Mouse (Mus musculus) lung, embryonic 15.5 days (tissue): ENCODE measurements around the gene Baiap2. TPM values are rescaled to one million over a fixed set of nuclear protein-coding genes. Genes with fewer than 3 reads are reported as not detected.
A peak's percentile ranks its signal among the peaks of the same experiment; 100 is the strongest.

ENCODE experiments used
- ATAC-seq: fragments of 200-750 bp; cut with Nextera tagmentation; 2 replicates; pipeline ENCODE4 v1.8.0; 2017; ENCODE audit warnings: moderate number of reproducible peaks, borderline replicate concordance; ENCODE audit not compliant: low FRiP score, low TSS enrichment; ENCODE audit errors: extremely low read depth
- H3K27ac ChIP-seq: fragments of 300-500 bp; sonication (generic); 2 replicates; pipeline ENCODE4 v1.5.1; 2015; ENCODE audit warnings: moderate library complexity, mild to moderate bottlenecking, inconsistent platforms
- H3K27me3 ChIP-seq: fragments of 300-500 bp; sonication (generic); 2 replicates; pipeline ENCODE4 v1.6.1; 2015; ENCODE audit warnings: inconsistent platforms
- H3K36me3 ChIP-seq: fragments of 300-500 bp; sonication (generic); 2 replicates; pipeline ENCODE4 v1.6.1; 2015; ENCODE audit warnings: inconsistent platforms
- H3K4me1 ChIP-seq: fragments of 300-500 bp; sonication (generic); 2 replicates; pipeline ENCODE4 v1.6.1; 2015; ENCODE audit warnings: inconsistent platforms
- H3K4me2 ChIP-seq: fragments of 300-500 bp; sonication (generic); 2 replicates; pipeline ENCODE4 v1.6.1; 2015; ENCODE audit warnings: inconsistent platforms, mild to moderate bottlenecking, moderate library complexity
- H3K4me3 ChIP-seq: fragments of 300-500 bp; sonication (generic); 2 replicates; pipeline ENCODE4 v1.5.1; 2015; ENCODE audit warnings: mild to moderate bottlenecking, inconsistent platforms
- H3K9ac ChIP-seq: fragments of 300-500 bp; sonication (generic); 2 replicates; pipeline ENCODE4 v1.6.1; 2015; ENCODE audit warnings: inconsistent platforms
- H3K9me3 ChIP-seq: fragments of 300-500 bp; sonication (generic); 2 replicates; pipeline ENCODE4 v1.6.1; 2016; ENCODE audit warnings: inconsistent platforms
- WGBS: fragments of 180-500 bp; shearing (Covaris S2); methylation state at CpG from one replicate; pipeline ENCODE4 v1.1.7; 2015; 5-methylcytosine and 5-hydroxymethylcytosine counted together
- polyA plus RNA-seq: library from polyadenylated mRNA; unstranded; fragments of >200 nt; fragmentation: Nextera tagmentation; extraction: Ambion mirVana; gene quantifications from 2 replicates; pipeline ENCODE4 v1.2.1, GENCODE M21; 2015

Baiap2 gene
- polyA plus RNA-seq, 1 experiment from 2014 or later: 28.9 TPM

DNA sequence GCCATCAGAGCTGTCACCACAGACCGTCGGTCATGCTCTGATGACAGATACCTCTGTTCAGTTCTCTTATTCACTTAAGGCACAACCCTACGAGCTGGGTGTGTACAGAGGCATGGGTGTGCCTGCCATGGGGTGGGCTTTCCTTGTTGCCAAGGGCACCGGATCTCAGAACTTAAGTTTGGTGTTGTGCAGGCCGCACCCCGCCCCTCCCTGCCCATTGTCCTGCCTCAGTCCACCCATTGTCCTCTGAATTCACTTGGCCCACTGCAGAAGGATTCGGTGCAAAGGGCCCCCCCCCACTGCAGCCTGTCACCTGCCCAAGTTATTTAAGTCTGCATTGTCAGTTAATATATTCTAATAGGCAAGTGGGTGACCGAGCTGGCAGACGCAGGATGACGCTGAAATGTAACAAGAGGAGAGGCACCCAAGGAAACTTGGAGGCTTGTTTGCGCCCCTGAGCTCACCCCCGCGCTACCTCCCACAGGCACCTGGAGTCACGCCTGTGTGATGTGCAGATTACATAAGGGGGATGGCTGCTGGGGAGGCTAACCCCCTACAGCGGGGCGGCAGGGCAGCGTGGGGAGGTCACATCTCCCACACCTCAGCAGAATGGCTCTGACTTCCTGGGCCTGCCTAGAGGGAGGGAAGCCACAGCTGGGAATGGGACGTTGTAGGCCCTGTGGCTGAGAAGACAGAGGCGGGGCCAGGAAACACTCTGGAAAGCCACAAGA, 4.6 kb upstream of the Baiap2 start:
- ATAC-seq: no peak
- Histone ChIP-seq H3K4me3 (no peak overlapping the region), H3K4me2 (no peak overlapping the region), H3K27me3 (no peaks in the 10 kb centered on the region), H3K36me3 (no peaks in the 10 kb centered on the region), H3K4me1 (peaks cover 53% of the 10 kb centered on the region), H3K9me3 (no peaks in the 10 kb centered on the region), H3K9ac (no peak overlapping the region), H3K27ac (peak overlapping the region; percentile 42; the same call in 1 of the 2 replicates)
- WGBS: 50% methylated on average over 19 of the region's 19 CpGs

DNA sequence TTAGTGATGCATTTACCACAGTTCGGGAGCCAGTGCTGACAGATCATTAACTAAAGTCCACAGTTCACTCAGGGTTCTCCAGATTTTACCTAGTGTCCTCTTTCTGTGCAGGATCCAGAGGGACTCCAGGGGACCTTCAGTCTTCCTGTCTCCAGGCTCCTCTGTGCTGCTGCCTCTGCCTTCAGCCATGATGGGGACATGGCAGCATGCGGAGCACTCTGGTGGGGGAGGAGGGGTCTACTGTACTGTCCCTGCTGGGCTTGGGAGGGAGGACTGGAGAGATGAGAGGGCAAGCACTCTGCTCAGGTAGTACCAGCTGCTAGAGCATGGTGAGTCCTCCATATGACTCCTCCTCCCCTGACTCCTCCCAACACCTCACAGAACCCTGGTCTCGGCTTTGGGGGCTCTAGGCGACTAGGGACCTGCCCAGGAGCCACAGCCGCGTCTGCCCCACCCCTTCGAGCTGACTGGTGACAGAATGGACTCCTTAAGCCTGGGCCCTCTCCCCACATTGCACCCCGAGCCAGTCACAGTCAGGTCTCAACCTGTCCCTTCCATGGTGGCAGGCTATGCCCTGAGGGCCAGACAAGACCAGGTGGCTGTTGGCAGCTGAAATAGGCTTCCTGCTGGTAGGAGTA, 3.4 kb upstream of the Baiap2 start:
- no peaks in the 10 kb centered on the region for H3K36me3 ChIP-seq
- ATAC-seq: no peak
- no peak overlapping the region for H3K4me3 ChIP-seq
- WGBS: 52% methylated on average over 8 of the region's 8 CpGs
- peaks cover 62% of the 10 kb centered on the region for H3K4me1 ChIP-seq
- H3K27ac ChIP-seq: no peak overlapping the region
- H3K9ac ChIP-seq: no peak overlapping the region
- H3K27me3 ChIP-seq: no peaks in the 10 kb centered on the region
- no peak overlapping the region for H3K4me2 ChIP-seq
- no peaks in the 10 kb centered on the region for H3K9me3 ChIP-seq

DNA sequence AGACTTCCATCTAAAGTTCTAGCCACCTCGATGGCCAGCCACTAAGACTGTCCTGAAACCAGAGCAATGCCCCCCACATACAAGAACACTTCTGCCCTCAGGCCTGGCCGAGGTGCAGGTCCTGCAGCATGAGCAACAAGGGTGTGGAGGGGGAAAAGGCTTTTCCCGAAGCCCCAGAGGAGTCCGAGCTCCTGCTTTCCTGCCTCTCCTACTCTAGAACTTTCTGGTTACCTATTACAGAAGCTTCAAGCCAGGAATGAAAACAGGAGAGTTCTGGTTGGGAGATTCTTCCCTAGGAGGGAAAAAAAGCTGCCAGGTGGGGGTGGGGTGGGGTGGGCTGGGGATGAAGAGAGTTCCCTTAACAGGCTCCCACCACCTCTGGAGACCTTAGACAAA, 2.9 kb upstream of the Baiap2 start:
- Histone ChIP-seq H3K4me3 (no peak overlapping the region), H3K9ac (no peak overlapping the region), H3K4me1 (peaks cover 67% of the 10 kb centered on the region), H3K27ac (no peak overlapping the region), H3K4me2 (no peak overlapping the region), H3K27me3 (no peaks in the 10 kb centered on the region), H3K36me3 (no peaks in the 10 kb centered on the region), H3K9me3 (no peaks in the 10 kb centered on the region)
- WGBS: 63% methylated on average over 4 of the region's 4 CpGs
- no peak for ATAC-seq

DNA sequence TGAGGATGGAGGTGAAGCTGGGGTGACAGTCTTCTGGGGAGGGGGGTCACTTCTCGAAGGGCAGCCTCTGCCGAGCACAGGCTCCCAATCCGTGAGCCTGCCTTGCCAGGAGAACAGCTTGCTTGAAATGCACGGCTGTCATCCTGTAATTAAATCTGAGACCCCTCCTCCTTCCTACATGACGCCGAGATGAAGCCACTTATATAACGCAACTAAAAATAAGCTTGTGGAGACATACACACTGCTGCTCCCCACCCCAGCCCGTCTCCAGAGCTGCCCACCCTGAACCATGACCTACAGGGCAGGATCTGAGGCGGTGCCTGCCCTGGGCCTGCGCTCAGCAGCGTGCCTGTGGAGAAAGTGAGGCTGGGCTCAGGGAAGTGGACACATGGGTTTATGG, 2.4 kb upstream of the Baiap2 start:
- H3K4me1 ChIP-seq: peaks cover 71% of the 10 kb centered on the region
- no peak overlapping the region for H3K4me2 ChIP-seq
- no peak overlapping the region for H3K27ac ChIP-seq
- 61% methylated on average over 11 of the region's 11 CpGs for WGBS
- no peaks in the 10 kb centered on the region for H3K9me3 ChIP-seq
- no peaks in the 10 kb centered on the region for H3K27me3 ChIP-seq
- no peak overlapping the region for H3K4me3 ChIP-seq
- no peaks in the 10 kb centered on the region for H3K36me3 ChIP-seq
- no peak for ATAC-seq
- H3K9ac ChIP-seq: no peak overlapping the region

DNA sequence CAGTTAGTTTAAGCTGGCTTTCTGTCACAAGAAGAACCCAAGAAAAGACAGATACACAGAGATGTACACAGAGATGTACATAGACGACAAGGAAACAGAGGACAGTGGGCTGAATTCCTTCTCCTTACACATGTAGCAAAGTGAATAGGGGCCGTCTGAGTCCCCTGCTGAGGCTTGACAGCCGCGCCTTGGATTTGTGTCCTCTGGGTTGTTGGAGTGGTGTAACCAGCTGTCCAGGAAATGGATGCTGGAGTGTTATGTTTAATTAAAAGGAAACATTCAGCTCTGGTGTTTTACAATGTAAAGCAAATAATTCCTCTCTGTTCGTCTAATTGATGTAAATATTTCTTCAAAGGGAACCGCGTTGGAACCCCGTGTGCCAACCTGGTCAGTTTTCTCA, 769 bp upstream of the Baiap2 start:
- WGBS: 3% methylated on average over 8 of the region's 8 CpGs
- no peaks in the 10 kb centered on the region for H3K36me3 ChIP-seq
- peak overlapping the region; percentile 76 for H3K4me3 ChIP-seq
- H3K4me2 ChIP-seq: peak overlapping the region; percentile 78
- no peaks in the 10 kb centered on the region for H3K9me3 ChIP-seq
- no peak for ATAC-seq
- H3K4me1 ChIP-seq: peaks cover 80% of the 10 kb centered on the region
- H3K27ac ChIP-seq: peak overlapping the region; percentile 87
- H3K9ac ChIP-seq: 0 out of 2 replicates have a peak overlapping the region, but pooled peaks have one; percentile 57
- no peaks in the 10 kb centered on the region for H3K27me3 ChIP-seq

DNA sequence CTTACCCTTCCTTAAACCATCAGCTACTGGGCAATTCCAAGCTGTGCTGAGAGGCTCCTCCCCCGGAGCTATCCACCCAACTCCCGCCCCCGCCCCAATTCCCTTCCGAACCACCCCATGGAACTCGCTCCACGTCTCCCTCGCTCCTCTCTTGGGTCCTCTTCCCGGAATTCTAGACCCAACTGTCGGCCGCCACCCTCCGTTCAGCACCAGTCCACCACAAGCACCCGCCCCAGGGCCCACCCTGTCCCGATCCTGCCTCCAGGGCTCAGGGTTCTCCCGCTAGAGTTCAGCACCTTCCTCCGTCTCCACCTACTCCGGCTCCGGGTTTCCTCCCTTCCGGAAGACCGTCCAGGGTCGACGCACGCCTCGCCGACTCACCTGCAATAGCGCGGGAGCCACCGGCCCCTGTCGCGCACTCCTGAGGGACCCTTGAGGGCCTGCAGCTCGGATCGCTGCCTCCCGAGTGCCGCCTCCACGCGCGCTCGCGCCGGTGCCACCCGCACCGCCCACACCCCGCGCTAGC, 299 bp upstream of the Baiap2 start:
- Histone ChIP-seq H3K27me3 (no peaks in the 10 kb centered on the region), H3K9ac (peak overlapping the region; percentile 57), H3K9me3 (no peaks in the 10 kb centered on the region), H3K4me3 (peak overlapping the region; percentile 76), H3K4me2 (peak overlapping the region; percentile 78), H3K27ac (peak overlapping the region; percentile 87), H3K36me3 (no peaks in the 10 kb centered on the region), H3K4me1 (peaks cover 77% of the 10 kb centered on the region)
- ATAC-seq: peak; percentile 53
- WGBS: under 1% methylated on average over 43 of the region's 43 CpGs

DNA sequence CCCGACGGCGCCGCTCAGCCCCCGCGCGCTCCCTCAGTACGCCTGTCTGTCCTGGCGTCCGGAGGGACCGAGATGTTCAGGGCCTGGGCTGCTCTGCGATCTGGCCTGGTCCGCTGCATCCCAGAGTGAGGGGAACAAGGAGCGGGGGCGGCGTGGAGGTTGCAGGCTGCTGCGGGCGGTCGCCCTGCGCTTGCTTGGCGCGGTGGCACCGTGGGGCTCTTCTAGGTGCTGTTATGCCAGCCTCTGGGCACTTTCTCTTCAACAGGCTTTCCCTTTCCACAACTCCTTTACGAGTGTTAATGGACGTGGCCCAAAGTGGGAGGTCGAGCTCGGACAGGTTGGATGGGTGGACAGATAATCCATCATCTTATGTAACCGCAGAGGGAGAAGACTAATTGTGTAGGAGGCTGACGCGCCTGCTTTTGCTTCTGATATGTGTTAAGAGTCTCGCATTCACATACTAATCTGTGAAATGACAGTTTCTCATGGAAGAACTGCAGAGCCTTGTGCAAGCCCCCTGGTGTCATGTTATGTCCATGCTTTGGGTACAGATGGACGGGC, 945 bp downstream of the Baiap2 start:
- H3K36me3 ChIP-seq: no peaks in the 10 kb centered on the region
- H3K27ac ChIP-seq: peak overlapping the region; percentile 61
- peak; percentile 19 for ATAC-seq
- H3K27me3 ChIP-seq: no peaks in the 10 kb centered on the region
- peak overlapping the region; percentile 91 for H3K4me2 ChIP-seq
- H3K9me3 ChIP-seq: no peaks in the 10 kb centered on the region
- under 1% methylated on average over 32 of the region's 32 CpGs for WGBS
- H3K4me3 ChIP-seq: peak overlapping the region; percentile 67
- peaks cover 72% of the 10 kb centered on the region for H3K4me1 ChIP-seq
- H3K9ac ChIP-seq: peak overlapping the region; percentile 81

DNA sequence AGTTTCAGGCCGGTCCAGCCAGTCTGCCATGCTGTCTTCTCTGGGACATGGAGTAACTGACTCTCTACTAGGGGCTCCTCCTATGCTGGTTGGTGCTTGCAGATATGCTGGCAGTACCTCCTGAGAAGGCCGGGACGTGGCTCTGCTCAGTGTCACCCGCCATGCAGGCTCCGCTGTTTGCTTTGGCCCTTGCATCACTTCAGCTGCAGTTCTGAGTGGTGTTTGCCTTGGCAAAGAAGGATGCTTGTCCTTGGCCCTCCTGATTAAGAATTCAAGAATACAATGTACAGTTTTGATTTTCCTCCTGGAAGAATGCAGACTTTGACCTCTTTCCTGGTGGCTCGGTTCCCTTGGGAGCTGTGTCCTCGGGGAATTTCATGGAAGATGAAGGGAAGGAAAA, 2.8 kb downstream of the Baiap2 start:
- no peaks in the 10 kb centered on the region for H3K9me3 ChIP-seq
- WGBS: 55% methylated on average over 7 of the region's 7 CpGs
- H3K27ac ChIP-seq: peak overlapping the region; percentile 76
- no peaks in the 10 kb centered on the region for H3K36me3 ChIP-seq
- peak overlapping the region; percentile 67; the same call in 1 of the 2 replicates for H3K4me3 ChIP-seq
- H3K4me2 ChIP-seq: peak overlapping the region; percentile 91
- no peak overlapping the region for H3K9ac ChIP-seq
- H3K27me3 ChIP-seq: no peaks in the 10 kb centered on the region
- no peak for ATAC-seq
- H3K4me1 ChIP-seq: peaks cover 64% of the 10 kb centered on the region

DNA sequence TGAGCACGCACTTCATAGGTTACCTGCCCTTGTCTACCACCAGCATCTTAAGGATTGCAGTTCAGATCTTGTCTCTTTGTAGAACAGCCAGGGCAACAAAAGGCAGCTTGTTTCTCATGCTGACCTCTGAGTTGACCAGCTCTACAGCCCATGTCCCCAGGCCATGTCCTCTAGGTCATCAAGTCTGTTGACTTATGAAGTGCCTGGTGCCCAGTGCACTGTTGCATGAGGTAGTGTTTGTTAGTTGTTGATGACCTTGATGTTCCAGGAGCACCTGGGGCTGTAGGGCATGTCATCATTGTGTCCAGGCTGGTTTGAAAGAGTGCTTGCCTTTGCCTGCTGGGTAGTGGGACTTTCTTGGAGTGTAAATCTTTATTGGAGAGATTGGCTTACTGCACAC, 4.9 kb downstream of the Baiap2 start:
- no peaks in the 10 kb centered on the region for H3K27me3 ChIP-seq
- no peak overlapping the region for H3K4me2 ChIP-seq
- no peak overlapping the region for H3K9ac ChIP-seq
- H3K4me3 ChIP-seq: no peak overlapping the region
- no peaks in the 10 kb centered on the region for H3K36me3 ChIP-seq
- H3K4me1 ChIP-seq: peaks cover 62% of the 10 kb centered on the region
- H3K9me3 ChIP-seq: no peaks in the 10 kb centered on the region
- 100% methylated on average over 1 of the region's 1 CpGs for WGBS
- no peak for ATAC-seq
- H3K27ac ChIP-seq: no peak overlapping the region

DNA sequence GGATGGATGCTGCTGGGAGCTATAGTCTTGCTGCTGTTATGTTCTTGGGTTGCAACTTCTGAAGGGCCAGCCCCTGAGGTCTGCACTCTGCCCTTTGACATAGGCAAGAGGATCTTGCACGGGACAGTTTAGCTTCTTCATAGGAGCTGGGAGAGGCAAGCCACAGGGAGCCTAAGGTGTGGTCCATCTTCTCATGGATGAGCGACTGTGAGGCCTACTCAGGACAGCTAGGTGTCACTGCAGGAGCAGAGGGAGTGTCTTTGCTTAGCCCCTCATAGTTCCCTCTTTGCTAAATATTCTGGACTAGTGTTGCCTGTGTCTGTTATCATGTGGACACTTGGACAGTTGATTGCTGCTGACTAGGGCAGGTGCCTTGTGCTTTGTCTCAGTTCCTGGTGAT, 5.3 kb downstream of the Baiap2 start:
- ATAC-seq: no peak
- Histone ChIP-seq H3K4me1 (peaks cover 67% of the 10 kb centered on the region), H3K36me3 (no peaks in the 10 kb centered on the region), H3K4me3 (no peak overlapping the region), H3K9ac (no peak overlapping the region), H3K27me3 (no peaks in the 10 kb centered on the region), H3K4me2 (no peak overlapping the region), H3K9me3 (no peaks in the 10 kb centered on the region), H3K27ac (no peak overlapping the region)
- 54% methylated on average over 2 of the region's 2 CpGs for WGBS

DNA sequence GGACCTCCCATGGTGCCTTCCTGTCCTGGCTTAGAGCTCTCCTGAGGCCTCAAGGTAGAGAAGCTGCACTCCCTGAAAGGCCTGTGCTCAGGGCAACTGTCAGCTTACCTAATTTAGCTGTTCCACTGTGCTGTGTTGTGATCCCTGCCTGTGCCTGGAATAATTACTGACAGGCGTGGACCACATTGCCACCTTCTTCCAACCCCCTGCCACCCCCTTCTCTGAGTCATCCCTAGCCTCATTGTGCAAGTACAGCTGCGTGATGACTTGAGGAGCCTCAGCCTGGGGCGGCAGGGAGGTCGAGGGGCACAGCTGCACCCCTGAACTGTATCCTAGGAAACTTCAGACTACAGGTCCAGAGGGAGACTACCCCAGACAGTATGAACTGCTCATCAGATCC, 5.7 kb downstream of the Baiap2 start:
- Histone ChIP-seq H3K4me3 (no peak overlapping the region), H3K9me3 (no peaks in the 10 kb centered on the region), H3K36me3 (no peaks in the 10 kb centered on the region), H3K27me3 (no peaks in the 10 kb centered on the region), H3K4me1 (peaks cover 71% of the 10 kb centered on the region), H3K4me2 (no peak overlapping the region), H3K9ac (no peak overlapping the region), H3K27ac (no peak overlapping the region)
- ATAC-seq: no peak
- 64% methylated on average over 4 of the region's 4 CpGs for WGBS

DNA sequence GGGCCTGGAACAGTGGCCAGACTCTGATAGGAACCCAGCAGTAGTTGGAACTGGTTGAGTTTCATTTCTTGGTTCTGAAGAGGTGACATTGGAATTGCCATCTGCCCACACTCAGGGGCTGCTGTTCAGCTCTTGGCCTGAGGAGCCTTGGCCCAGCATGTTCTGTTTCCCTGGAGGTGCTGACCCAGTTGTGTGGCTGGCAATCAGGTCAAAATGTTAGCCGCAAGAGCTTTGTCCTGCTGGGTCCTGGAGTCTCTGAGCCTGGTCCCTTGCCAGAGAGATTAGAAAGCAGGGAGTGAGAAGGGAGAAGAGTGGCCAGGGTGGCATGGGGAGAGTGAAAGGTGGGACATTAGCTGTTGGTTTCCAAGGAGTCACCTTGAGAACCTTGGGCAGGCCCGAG, 6.2 kb downstream of the Baiap2 start:
- Histone ChIP-seq H3K36me3 (no peaks in the 10 kb centered on the region), H3K4me3 (no peak overlapping the region), H3K27me3 (no peaks in the 10 kb centered on the region), H3K27ac (no peak overlapping the region), H3K9me3 (no peaks in the 10 kb centered on the region), H3K9ac (no peak overlapping the region), H3K4me2 (no peak overlapping the region), H3K4me1 (peaks cover 71% of the 10 kb centered on the region)
- no peak for ATAC-seq
- 82% methylated on average over 2 of the region's 2 CpGs for WGBS
